Mouse (Mus musculus): ENCODE results near the gene Gm5148.

The Gm5148 gene

DNA sequence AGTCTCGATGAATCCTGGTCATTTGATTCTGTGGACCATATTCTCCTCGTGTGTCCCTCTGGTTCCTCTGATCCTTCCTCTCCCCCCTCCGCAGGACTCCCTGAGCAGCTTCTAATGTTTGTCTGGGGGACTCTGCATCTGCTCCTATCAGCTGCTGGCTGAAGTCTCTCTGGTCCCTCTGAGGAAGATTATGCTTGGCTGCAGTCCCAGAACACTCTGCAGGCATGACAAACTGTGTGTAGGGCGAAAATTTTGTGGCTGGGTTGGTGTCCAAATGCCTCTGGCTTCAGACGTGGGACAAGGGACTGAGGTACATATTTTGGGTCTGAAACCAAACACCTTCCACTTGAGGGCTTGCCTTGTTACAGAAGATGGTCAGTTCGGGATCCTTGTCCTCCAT, 13.1 kb upstream of the Gm5148 start:
- DNase-seq, result peak; percentile 48

DNA sequence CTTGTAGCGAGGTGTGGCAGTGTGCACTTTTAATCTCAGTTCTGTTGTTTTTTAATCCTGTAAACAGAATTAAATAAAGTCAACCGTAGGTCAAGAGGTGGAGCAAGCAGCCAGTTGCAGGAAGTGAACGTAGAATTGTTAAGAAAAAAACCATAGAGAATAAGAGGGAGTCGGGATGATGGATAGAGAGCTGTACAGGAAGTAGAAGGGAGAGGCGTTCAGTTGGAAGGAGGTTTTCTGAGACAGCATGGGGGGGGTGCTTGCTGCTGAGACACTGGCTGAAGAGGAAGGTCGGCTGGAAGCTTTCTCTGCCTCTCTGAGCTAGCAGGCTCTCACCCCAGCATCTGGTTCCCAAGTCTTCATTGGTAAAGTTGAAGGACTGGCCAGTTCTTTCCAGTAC, 10.9 kb upstream of the Gm5148 start:
- DNase-seq, result no peak

DNA sequence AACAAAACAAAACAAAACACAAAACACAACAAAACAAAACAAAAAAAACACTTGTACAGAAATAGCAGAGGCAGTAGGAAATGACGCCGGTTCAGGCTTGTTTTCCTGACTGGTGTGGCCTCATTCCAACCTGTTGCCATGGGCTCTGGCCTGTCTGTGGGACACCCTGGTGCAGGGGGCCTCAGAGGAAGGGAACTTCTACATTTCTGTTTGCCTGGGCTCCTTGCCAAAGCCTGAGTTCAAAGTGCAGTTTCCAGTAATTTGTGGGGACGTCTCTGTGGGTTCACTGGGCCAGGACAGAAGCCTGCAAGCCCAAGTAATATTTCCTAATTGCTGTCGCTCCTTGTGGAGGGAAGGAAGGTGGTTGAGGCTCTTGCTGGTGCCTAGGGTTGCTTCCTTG, 4.9 kb upstream of the Gm5148 start:
- peak; percentile 49 for DNase-seq

DNA sequence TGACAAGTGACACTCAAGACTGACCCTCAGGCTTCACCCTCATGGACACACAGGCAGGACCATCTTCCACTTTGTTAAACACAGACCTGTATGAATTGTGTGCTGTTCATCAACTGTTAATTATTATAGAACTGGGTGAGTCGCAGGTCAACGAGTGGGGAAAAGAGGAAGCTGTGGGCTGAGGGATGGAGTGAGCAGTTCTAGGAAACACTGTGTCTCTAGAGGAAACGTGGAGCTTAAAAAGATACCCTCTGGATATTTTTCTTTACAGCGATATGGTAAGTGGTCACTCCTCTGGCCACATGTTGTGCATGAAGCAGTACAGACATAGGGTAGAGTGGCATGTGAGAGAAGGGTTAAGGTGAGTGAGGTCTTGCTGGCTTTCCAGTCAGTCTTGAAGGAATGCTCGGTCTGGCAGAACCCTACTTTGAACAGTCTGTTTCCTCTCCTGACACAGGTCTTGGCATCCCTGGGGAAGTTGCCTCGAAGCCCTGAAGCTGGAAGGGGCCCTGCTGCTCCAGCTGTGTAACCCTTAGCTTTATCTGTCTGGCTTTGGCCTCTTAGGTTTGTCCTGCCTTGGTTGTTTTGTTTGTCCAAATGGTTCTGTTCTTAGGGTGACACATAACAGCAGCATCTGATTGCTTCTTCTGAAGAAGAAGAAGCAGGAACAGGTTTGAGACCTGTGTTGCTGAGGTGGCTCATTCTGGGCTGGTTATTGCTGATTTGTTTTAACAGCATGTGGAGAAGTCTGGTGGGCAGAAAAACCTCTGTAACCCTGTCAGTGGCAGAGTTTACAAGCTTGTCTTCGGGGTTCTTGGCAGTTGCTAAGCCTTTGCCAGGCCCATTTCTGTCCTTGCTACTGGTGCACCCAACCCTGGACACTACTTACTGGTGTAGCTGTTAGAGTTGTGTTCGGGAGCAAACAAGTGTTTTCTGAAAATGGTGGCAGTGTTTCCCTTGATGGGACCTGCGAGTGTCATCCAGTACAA, 4.1 kb upstream of the Gm5148 start:
- DNase-seq, result no peak

DNA sequence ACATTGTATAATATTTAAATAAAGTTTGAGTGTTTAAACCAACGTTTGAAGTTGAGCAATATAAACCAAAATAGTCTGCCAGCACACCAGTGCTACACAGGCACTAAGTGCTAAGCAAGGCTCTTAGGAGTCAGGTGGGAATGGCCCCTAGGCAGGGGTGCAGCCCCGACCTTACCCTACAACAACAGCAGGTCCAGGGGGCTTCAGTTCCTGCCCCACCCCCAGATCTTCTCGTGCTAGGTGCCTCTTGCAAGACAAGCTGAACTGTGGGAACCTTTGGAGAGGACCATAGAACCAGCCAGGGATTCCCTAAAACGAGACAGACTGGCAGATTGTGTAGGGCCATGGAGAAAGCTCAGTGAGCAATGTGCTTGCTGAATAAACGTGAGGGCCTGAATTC, 3.1 kb upstream of the Gm5148 start:
- DNase-seq, result no peak

DNA sequence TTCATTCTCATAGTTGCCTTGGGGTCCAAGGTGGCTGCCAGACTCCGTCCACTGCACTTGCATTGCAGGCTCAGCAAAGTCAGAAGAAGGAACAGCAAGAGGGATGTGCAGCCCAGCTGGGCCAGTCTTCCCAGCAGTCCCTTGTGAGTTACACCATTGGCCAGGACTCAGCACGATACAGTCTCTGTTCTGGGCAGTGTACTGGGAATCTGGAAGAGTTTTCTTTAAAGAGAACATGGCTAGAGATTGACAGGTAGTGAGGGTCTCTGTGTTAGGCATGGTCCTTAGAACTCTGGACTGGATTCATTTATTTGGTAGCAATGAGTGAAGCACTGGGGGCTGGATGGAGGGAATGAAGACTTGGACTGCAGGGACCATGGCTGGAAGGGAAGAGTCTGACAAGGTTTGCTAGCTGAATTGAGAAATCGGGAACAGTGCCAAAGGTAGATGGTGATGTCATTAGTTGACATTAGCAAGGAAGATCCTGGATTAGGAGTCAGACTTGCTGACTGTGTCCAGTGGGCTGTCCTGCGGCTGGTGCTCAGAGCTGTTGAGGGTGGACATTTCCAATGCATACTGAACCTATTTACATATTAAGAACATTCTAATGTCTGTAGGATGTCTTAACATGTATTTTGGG, 2.3 kb upstream of the Gm5148 start:
- DNase-seq, result no peak

DNA sequence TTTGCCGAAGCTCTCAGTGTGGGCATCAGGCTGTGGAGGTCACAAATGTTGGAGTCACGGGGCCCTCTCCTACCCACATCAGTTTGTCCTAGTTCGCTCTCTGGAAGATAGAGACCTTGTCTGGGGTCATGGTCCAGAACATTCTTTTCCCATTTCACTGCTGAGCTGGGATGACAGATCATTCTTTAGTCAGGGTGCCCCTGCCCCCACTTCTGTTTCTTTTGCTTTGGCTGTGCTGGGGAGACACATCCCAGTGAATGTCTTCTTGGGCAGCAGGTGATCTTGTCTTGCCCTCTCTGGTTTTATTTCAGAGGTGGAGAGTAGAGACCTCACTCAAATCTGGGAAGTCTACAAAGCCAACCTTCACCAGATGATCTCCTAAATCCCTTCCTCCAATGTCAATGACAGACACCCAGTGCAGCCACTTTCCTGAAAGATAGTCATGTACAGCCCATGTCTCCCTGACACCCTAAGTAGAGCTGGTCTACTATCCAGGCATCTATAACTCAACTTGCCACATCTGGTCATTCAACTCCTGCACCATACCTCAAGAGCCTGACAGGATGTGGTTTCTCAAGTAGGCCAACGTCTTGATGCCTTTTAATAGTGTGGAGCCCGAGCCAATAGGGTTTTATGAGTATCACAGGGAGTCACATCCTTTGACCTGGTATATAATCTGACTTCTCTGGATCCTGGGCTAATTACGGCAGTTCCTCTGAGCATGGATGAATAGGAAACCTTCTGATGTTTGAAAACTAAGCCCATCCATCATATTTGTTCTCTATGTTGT, 851 bp upstream of the Gm5148 start:
- DNase-seq, result no peak

DNA sequence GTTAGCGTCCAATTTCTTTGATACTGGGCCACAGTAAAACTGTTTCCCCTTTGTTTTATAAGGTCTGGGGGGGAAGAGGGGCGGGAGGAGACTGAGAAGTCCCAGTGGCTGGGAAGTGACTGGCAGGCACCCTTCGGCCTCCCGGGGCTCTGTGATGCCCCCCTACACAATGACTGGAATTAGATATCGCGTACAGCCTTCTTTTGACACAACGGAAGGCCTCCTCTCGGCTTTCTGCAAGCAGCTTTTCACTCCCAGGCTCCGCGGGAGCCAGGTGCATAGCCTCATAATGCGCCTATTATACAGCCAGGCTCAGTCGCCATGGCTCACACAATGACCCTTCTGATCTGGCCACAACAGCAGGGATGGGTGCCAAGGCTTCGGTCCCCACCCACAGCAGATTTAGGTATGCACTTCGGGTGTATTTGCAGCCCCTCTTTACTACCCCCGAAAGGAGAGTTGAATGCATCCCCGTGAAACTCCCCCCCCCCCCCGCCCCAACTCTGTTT, 574 bp downstream of the Gm5148 start:
- peak; percentile 88 for DNase-seq

DNA sequence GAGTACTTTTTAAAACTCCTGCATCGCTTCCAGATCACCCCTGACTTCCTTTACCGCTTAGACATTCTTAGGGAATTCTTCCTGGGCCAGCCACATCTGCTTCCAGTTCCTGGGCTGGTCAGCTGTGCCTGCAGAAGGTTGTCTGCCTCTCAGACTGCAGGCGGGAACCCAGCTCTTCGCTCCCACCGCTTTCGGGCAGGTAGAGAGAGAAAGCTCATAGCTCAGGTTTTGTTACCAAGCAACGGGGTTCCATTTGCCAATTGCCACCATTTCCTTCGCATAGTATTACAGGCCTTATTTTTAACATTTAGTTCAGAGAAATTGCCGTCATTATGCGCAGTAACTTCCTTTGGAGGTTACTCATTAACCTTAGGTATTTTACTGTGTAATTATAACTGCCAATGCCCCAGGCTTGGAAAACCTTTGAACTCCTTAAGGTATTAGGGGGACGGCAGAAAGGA, 1.2 kb downstream of the Gm5148 start:
- no peak for DNase-seq

DNA sequence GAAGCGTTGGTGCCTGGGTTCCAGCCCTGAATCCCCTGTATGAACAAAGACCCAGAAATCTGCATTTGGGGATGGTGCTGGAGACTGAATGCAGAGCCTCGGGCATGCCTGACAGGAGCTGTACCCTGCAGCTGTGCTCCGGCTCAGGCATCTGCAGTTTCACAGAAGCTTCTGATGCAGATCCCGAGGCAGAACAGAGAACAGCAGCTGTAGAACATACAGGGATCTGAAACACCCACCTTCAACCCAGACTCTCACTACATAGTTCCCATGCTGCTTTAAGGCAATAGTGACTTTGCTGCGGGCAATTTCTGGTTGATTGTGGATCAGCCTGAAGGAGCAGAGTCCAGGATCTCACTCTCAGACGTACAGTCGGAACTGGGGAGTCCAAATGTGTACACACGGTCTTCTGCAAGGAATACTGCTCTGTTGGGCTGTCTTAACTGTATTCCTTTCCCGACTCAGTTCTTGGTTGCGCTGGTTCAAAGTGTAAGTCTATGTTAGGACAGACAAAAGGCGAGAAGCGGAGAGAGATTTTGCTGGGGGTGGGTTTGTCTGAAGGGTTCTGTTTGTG, 1.7 kb downstream of the Gm5148 start:
- DNase-seq, result no peak

DNA sequence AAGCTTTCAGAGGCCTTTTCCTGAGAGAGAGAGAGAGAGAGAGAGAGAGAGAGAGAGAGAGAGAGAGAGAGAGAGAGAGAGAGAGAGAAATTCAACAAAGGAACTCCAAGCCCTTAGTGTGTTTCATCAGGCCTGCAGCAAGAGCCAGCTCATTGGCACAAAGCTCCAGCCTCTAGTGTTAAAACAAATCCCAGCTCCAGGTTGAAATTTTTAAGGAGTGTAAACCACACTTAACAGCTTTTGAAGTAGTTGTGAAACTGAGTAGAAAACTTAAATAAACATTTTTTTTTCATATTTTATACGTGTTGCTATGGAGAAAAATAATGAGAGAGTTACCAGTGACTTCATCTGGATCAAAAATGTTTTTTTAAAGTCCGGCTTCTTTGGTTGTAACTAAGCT, 7.3 kb downstream of the Gm5148 start:
- no peak for DNase-seq

DNA sequence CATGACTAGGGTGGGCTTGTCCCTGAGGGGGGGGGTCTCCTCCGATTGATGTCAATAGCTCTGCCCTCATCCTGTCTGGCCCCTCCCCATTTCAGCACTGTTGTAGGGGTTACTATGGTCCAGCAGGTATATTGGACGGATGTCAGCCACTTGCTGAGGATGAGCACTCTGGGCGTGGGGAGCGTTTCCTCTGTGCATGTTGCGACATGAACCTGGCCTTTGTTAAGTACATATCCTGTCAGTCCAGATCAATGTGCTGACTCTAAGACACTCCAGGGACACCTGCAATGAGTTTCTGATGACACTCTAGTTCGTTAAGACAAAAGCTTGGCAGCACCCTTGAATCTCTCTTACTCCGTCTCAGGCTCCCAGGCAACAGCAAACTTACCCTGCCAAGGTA, 8.6 kb downstream of the Gm5148 start:
- DNase-seq, result no peak

DNA sequence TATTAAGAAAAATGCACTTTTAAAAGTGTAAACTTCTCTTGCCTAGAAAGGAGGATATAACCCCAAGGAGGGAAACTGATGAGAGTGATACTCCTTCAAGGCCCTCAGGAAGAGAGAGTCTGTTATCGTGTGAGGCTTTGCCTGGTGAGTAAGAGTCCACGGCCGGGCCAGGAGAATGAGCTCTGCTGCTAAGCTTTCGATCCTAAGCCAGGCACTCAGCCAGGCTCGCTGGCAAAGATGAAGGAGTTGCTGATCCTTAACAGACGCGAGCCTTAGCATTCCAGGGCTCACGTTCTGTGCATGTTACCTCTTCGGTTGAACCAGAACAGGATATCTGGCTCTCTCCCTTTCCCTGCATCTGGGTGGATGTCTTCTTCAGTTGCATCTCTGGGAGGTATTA, 11.8 kb downstream of the Gm5148 start:
- DNase-seq, result no peak

DNA sequence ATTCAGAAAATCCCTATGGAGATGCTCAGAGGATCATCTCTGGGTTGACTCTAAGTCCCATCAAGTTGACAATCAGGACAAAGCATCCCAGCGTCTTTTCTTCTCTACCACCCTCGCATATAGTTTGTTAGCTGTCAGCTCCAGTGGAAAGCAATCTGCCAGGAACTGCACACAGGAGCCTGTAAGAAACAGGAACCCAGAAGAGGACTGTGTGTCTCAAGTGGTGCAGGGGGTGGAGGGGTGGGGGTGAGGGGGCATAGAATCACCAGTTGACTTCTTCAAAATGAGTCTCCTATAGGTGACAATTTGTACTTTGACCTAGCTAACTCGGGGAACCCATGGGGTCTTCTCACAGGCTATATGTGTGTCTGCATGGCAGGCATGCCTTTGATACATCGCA, 12.7 kb downstream of the Gm5148 start:
- DNase-seq, result no peak

DNA sequence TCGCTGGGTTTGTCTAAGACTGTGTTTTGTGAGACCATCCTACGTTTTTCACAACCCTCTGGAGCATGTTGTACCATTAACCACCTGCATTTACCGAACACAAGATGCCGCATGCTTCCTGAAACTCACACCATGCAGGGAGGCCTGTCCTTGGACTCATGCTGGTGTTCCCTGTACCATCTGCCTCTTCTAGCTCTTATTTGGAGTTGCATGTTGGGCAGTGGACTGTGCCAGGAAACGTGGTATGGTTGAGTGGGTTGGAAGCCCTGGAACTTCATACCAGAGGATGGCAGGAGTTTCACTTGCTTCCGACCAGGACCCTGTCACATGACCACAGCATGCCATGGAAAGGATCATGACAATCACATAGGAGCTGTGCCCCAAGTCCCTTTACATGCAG, 16.5 kb downstream of the Gm5148 start:
- peak; percentile 74 for DNase-seq

DNA sequence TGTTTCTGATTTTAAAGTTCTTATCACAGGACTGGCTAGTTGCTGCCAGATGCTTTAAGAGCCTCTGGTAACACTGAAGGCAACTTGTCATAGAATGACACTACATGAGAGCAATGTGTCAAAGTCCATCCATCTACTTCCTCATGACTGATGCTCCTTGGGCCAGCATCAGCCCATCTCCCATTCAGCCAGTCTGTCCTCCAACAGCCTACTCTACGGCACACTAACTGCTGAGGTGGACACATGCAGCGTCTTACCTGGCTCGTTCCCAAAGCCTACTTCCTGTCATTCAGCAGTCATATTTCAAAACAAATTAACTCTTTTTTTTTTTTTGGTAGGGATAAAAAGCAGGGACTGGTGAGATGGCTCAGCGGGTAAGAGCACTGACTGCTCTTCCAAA, 17.9 kb downstream of the Gm5148 start:
- no peak for DNase-seq

DNA sequence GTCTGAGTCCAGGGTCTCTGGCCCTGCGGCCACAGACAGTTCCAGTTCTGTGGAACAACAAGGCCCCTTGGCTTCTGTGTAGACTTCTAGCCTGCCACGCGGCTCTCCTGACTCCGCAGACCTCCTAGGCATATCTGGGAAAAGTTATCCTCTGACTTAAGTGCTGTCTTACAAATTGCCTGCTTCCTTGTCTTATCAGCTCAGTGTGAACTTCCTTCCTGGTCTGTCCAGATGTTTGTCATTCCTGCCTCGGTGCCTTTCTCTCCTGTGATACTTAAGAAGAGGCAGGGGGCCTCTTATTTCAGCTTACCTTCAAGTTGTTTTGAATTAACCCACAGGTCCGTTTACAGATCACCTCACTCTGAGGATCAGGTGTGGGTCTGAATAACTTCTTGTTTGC, 18.9 kb downstream of the Gm5148 start:
- no peak for DNase-seq

DNA sequence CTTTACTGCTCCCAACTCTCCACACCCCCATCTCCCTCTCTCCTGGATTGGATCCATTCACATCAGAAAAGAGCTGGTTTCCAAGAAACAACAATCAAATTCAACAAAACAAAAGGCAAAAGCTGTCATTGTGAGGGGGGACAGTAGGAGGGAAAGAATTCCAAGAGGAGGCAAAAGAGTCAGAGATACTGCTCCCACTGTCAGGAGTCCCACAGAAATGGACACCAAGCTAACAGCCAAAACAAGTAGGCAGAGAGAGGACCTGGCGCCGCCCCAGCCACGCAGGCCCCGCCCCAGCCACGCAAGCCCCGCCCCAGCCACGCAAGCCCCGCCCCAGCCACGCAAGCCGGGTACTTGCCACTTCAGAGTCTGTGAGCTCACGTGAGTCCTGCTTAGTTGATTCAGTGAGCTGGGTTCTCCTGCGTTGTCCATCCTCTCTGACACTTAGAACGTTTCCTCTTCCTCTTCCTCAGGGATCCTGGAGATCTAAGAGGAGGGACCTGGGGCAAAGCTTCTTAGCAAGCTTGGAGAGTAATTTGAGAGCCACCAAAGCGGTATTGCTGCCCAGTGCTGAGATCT, 19.5 kb downstream of the Gm5148 start:
- no peak for DNase-seq

DNA sequence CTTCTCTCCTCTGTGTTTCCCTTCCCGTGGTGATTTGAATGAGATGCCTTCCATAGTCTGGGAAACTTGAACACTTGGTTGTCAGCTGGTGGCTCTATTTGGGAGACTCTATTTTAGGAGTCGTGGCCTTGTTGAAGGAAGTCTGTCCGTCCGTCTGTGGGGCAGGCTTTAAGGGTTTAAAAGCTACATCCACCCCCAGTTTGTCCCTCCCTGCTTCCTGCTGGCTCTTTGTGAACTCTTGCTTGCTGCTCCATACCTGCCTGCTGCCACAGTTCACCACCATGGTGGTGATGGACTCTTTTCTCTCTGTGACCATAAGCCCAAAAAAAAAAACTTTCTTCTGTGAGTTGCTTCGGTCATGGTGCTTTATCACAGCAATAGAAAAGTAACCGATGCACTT, 21.2 kb downstream of the Gm5148 start:
- DNase-seq, result no peak

DNA sequence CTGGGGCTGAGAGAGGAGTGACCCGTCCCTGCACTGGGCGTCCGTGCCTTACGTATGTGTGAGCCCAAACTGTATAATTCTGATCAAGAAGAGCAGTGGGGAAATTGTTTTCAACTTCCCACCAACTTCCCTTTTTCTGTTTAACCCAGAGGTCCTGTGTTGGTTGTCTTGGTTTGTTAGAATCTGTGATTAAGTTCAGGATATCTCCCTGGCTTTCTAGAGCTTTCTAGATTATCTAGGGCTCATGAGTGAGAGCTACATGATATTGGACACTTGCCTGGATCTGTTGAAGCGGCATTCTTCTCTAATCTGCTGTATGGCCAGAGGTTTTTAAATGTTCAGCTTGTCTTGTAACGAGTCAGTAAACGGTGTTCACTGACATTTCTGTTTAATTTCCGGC, 30.7 kb downstream of the Gm5148 start:
- DNase-seq, result no peak

DNA sequence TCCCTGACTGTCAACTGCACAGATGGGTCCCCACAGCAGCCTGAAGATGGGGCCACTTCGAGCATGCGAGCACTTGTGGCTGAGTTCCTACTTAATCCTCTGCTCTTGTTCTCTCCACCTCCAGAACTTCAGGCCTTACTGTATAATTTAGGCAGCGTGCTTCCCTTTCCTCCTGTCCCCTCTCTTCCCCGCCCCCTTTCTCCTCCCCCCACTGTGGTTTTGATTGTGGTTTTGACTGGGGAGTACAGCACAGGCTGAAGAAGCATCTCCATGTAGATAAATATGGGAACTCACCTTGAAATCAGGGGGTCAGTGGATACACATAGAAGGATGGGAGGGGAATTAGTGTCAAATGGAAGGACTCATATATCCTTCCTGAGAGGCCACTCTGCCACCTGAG, 31.3 kb downstream of the Gm5148 start:
- DNase-seq, result no peak

DNA sequence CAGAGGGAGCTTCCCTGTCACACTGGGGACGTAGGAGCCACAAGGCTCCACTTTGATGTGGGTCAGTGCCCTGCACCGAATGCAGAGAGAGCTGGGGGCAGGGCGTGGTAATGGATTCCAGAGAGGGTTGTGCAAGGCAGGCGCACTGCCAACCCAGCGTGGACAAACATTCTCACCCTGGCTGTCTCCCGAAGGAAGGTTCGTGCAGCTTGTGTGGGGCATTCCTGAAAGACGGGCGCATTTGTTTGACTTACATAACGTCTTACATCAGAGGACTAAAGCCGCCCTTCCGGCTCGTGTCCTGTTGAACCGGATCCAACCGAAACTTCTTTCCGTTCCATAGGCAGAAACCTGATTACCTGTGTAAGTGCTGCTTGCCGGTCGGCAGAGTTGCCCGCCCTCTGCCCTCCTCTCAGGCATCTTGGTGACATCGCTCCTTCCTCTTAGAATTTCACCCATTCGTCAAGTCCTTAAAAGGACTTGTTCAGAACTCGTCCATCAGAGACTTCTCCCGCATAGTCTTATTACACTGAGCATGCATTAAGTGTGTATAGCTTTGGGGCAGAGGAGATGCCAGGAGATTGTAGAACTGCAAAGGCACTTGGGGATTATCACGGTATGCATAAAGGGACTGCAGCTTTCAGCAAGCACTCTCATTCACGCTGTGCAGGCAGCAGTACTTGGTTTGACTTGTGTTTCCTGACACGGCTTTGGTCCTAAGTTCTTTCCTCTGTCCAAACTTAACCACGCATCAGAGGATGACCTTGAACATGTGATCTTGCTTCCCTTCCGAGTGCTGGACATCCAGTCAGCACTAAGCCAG, 36.9 kb downstream of the Gm5148 start:
- DNase-seq, result peak; percentile 39
